Mouse (Mus musculus) neural tube, embryonic 10.5 days (tissue): ENCODE data around the gene Krt77.

Experiments
- DNase-seq: peaks from one replicate; pipeline ENCODE4 v3.0.0-alpha.2; 2017; ENCODE audit warnings: low spot score; ENCODE audit errors: extremely low spot score

The Krt77 gene

GRCm38 (mm10) chr15:101869431-101869830 is at the start of gene Krt77:
Krt77 (minus strand) TSS chr15:101869705.
- DNase-seq: no peak

- no peak for DNase-seq
Measured at GRCm38 (mm10) chr15:101916072-101916471, 46.6 kb upstream of the Krt77 start.

GRCm38 (mm10) chr15:101904849-101905248 is 35.3 kb upstream of the Krt77 start:
- DNase-seq: no peak

- DNase-seq: no peak
Measured at GRCm38 (mm10) chr15:101902171-101903149, 33.0 kb upstream of the Krt77 start.

DNA sequence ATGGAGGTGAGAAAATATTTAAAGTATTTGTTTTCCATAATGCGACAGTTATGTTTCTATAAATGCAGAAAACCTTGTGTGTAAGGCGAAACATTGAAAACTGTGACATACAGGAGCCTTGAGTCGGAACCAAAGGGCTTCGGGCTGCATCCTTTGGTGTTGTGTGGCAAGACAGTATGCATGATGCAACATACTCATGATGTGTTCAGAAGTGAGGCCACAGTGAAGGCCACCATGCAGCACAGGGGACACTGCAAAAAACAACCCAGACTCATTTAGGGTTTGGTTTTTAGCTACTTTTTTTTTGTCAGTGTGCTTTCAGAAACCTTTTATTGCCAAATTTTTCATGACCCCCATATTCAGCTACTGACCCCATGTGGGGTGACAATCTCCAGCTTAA is 25.7 kb upstream of the Krt77 start:
- no peak for DNase-seq

DNA sequence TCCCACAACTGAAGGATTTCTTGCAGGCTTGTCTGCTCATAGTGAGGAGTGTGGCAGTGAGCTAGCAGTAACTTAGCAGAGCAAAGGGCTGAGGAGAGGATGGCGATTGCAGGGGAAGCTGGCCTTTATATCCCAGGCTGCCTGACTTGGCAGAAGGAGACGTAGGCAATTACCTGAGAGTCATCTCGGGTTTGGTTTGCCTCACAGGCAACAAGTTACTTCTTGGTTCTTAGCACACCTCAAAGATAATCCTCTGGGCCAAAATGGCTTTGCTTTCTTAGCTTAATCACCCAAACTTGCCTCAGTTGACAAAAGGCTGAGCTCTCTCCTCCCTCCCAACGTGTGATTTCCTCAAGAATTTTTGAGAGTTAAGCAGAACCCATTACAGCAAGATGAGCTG is 23.3 kb upstream of the Krt77 start, which contains the start of gene Krt76:
Krt76 (minus strand) TSS at position 101 of the 400 bp plus-strand sequence.
- no peak for DNase-seq

DNA sequence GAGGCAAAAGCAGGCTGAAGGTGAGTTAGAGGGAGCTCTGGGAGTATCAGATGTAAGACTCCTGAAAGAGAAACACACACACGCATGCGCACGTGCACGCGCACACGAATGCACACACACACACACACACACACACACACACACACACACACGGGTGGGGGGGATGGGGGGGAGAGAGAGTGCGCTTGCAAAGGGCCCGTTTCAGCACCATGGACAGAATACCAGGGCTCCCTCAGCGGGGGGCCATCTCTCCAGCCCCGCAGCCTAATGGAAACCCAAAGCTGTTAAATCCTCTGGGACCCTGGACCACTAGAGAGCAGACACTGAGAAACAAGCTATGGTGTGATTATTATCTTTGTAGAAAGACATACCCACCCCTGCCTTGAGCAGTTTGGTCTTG is 10.3 kb upstream of the Krt77 start:
- peak; percentile 32 for DNase-seq

- DNase-seq: no peak
Measured at GRCm38 (mm10) chr15:101878041-101878440, 8.5 kb upstream of the Krt77 start.

- no peak for DNase-seq
Measured at GRCm38 (mm10) chr15:101874383-101874782, 4.9 kb upstream of the Krt77 start.

DNA sequence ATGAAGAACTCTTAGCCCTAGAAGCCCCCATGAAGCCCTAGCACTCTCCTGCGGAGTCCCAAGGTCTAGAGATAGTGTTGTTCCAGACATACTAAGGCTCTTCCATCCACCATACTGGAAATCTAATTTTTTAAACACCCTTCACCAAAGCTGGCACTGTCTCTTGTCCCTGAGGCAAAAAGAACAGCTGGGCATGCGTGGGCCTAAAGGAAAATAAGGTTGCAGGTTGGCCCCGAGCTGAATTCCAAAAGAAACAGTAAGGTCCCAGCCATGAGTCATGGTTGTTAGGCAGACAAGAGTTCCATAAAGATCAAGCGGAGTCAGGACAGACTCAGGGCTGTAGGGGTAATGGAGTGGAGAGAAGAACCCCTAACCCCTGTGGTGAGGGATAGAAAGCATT is 3.7 kb upstream of the Krt77 start:
- no peak for DNase-seq

GRCm38 (mm10) chr15:101866754-101867153 is 2.8 kb downstream of the Krt77 start:
- DNase-seq: no peak

DNA sequence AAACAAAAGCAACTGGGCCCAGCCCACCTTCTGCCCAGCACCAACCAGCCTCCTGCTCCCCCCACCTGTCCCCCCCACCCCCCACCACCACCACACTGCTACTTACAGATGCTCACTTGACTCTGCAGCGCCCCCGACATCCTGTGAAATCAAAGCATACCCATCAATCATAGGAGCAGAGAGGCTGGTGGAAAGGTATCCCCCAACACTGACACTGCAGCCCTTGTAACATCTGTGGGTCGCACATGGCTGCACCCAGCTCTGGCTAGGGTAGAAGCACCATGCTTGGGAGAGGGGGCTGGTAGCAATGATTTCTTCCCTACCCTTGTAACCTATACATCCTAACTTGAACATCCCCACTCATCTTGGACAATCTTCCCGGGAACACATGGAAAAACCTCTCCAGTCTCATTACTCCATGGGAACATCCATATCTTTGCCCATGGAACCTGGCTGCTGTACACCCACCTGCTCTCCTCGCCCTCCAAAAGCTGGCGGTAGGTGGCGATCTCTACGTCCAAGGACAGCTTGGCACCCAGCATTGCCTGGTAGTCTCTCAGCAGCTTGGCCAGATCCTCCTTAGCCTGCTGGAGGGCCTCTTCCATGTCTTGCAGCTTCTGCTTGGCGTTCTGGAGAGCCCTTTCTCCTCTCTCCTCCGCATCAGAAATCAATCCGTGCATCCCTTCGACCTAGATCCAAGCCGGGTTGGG is 8.9 kb downstream of the Krt77 start:
- DNase-seq: no peak

- peak; percentile 63 for DNase-seq
Measured at GRCm38 (mm10) chr15:101859735-101860170, 9.8 kb downstream of the Krt77 start.

- no peak for DNase-seq
Measured at GRCm38 (mm10) chr15:101858673-101859425, 10.7 kb downstream of the Krt77 start.

GRCm38 (mm10) chr15:101856696-101857095 is 12.8 kb downstream of the Krt77 start:
- no peak for DNase-seq

GRCm38 (mm10) chr15:101855732-101856131 is 13.8 kb downstream of the Krt77 start:
- DNase-seq: no peak

DNA sequence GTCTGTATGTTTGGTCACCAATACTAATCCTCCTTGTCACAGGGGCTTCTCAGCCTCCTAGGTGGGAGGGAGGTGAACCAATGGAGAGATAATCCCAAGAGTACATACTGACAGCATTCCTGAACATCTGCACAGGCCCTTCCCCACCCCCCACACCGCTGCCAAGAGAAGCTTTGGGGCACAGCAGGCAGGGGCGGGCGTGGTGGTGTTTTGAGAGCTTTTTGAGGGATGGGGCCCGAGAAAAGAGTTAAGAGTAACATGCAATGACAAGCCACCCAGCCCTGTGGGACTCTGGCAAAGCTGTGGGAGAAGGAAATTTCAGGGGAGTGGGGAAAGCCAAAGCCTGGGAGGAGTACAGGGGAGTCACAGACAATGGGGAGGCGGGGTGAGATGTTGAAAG is 15.2 kb downstream of the Krt77 start:
- DNase-seq: no peak

DNA sequence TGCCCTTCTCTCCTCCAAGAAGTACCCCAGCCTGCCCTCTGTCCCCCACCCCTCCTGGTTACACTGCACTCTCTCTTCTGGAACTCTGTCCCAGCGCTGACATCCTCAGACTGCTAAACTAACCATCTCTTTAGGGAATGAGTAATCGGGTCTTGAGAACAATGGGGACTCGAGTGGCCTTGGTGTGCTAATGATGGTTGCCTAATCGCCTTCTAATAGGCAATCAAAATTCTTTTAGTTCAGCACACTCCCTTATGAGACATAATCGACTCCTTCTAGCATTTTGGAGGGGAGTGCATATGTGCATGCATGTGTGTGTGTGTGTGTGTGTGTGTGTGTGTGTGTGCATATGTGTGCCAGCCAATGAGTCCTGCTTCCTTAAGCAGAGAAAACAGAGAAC is 16.9 kb downstream of the Krt77 start:
- no peak for DNase-seq

GRCm38 (mm10) chr15:101850694-101851093 is 18.8 kb downstream of the Krt77 start, which contains the start of gene Krt1:
Krt1 (minus strand) TSS chr15:101850794.
- DNase-seq: no peak

DNA sequence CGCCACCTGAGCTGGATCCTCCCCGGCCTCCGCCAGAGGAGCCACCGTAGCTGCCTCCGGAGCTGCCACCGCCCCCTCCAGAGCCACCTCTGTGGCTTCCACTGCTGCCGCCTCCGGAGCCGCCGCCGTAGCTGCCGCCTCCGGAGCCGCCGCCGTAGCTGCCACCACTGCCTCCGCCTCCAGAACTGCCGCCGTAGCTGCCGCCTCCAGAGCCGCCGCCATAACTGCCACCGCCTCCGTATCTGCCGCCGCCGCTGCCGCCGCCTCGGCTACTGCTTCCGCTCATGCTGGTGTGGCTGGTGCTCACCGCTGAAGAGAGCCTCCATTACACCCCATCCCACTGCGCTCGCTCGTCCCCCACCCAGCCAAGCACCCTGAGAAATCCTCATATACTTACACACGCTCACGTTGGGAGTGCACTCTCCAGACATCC is 23.5 kb downstream of the Krt77 start:
- peak; percentile 67 for DNase-seq

DNA sequence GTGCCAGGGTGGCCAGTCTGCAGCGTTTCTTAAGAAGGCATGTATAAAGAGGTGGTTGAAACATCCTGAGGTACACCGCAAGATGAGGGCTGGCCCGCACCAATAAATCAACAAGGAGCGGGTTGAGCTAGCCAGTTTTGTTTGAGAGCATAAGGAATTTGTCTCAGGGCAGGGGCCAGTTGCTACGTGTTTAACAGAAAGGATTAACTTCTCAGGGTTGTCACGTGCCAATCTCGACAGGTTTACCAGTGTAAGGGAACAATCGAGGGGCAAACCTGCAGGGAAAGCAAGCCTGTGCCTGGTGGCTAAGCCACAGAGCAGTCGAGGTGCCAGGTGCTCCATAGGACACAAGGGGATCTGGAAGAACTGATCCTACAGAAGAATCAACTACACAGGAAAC is 26.3 kb downstream of the Krt77 start:
- no peak for DNase-seq
